Mouse (Mus musculus) testis, adult 2 months (tissue): ENCODE data around the gene Eif3f. TPM values are rescaled to one million over a fixed set of nuclear protein-coding genes. Genes with fewer than 3 reads are reported as not detected.
A peak's percentile ranks its signal among the peaks of the same experiment; 100 is the strongest.

Experiments
- H3K27ac ChIP-seq: fragments of 200-500 bp; 2 replicates; pipeline ENCODE4 v1.5.1; 2012; ENCODE audit warnings: low read depth, low read length; ENCODE audit not compliant: control insufficient read depth, insufficient read depth
- H3K27me3 ChIP-seq: fragments of 200-500 bp; 2 replicates; pipeline ENCODE4 v1.6.1; 2012; ENCODE audit warnings: mild to moderate bottlenecking, low read length, moderate library complexity; ENCODE audit not compliant: control insufficient read depth, insufficient read depth
- H3K36me3 ChIP-seq: fragments of 200-500 bp; 2 replicates; pipeline ENCODE4 v1.6.1; 2012; ENCODE audit warnings: mild to moderate bottlenecking, low read length; ENCODE audit not compliant: control insufficient read depth, insufficient read depth
- H3K4me1 ChIP-seq: fragments of 200-500 bp; 2 replicates; pipeline ENCODE4 v1.6.1; 2012; ENCODE audit warnings: low read length; ENCODE audit not compliant: control insufficient read depth, insufficient read depth
- H3K4me3 ChIP-seq: fragments of 200-500 bp; 2 replicates; pipeline ENCODE4 v1.5.1; 2012; ENCODE audit warnings: low read depth, mild to moderate bottlenecking, low read length, moderate library complexity, mixed read lengths; ENCODE audit not compliant: control insufficient read depth
- CTCF ChIP-seq: fragments of 200-500 bp; IDR thresholded peaks from 2 replicates; pipeline ENCODE4 v1.5.1; 2012; ENCODE audit warnings: low read depth, mild to moderate bottlenecking, inconsistent platforms, low read length, moderate library complexity; ENCODE audit not compliant: control insufficient read depth, insufficient read depth, insufficient replicate concordance
- POLR2A ChIP-seq: fragments of 200-500 bp; IDR thresholded peaks from 2 replicates; pipeline ENCODE4 v1.6.1; 2012; ENCODE audit warnings: low read depth, mild to moderate bottlenecking, inconsistent platforms, low read length, moderate library complexity; ENCODE audit not compliant: control insufficient read depth
- polyA plus RNA-seq: library from polyadenylated mRNA; depleted of rRNA; stranded (reverse); fragments of >200 nt; gene quantifications from 2 replicates; pipeline ENCODE4 v1.2.3, GENCODE M21; 2012; rRNA removed

Eif3f gene
- polyA plus RNA-seq = 54.7 and 70.9 TPM in 2 replicates

DNA sequence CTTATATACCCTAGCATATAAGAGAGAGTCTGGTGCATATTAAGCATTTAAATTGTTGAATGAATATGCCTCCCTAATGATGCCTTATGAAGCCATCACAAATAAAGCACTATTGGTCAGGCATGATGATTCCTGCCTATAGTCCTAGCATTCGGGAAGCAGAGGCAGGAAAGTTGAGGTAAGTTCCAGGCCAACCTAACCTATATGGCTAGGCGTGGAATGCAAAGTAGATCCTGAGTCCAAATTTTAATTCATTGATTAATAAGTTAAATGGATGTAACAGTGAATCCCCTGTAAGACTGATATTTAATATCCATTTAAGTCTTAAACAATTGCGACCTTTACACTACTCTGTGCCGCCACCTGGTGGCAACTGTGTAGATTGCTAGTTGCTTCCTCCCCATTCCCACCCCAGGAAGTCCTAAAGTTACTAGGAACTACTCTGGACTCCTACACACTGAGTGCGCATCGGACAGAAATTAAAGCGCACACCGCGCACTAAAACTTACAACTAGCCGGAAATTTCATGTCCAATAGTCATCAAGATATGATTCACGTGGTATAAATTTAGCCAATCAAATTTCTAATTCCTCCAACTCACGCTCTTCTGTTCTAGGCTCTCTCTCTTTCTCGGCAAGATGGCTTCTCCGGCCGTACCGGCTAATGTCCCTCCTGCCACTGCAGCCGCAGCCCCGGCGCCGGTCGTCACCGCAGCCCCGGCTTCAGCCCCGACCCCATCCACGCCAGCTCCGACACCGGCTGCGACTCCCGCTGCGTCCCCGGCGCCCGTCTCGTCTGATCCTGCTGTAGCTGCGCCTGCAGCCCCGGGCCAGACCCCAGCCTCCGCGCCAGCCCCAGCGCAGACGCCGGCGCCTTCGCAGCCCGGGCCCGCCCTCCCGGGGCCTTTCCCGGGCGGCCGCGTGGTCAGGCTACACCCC is at the start of gene Eif3f:
Eif3f (plus strand) TSS at position 624 of the 938 bp plus-strand sequence.
- TF ChIP-seq CTCF (peak; percentile 73; the same call in 1 of the 2 replicates), POLR2A (peak; percentile 74)
- peaks cover 4% of the 10 kb centered on the region for H3K4me1 ChIP-seq
- no peaks in the 10 kb centered on the region for H3K36me3 ChIP-seq
- H3K27me3 ChIP-seq = no peaks in the 10 kb centered on the region
- H3K27ac ChIP-seq = peak within 1 kb of the TSS; percentile 73
- peak within 1 kb of the TSS; percentile 98 for H3K4me3 ChIP-seq

DNA sequence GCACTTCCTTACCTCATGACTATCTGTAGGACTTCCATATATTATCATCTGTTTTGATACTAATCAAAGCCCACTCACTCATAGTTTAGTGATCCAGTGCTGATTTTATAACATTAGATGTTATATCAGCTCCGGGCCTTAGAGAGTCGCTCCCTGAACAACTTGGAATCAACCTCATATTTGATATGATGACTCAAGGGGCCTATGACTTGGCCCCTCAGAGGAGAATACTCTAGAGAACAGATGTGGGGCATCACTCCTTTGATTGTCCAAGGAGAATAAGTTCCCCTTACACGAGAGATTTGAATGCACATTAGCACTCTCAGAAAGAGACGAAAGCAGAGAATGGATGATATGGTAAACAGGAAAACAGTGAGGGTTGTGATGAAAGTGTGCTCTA is 49.3 kb upstream of the Eif3f start, which contains the start of gene Olfr518:
Olfr518 (minus strand) TSS at position 101 of the 400 bp plus-strand sequence.
- no peaks in the 10 kb centered on the region for H3K36me3 ChIP-seq
- no peak for TF ChIP-seq CTCF
- no peak for TF ChIP-seq POLR2A
- no peaks in the 10 kb centered on the region for H3K27me3 ChIP-seq
- H3K4me1 ChIP-seq = no peaks in the 10 kb centered on the region
- no peak within 1 kb of the TSS for H3K27ac ChIP-seq
- no peak within 1 kb of the TSS for H3K4me3 ChIP-seq

GRCm38 (mm10) chr7:108894320-108894719 is 39.9 kb upstream of the Eif3f start, which contains the start of gene Olfr519:
Gene Olfr519 (minus strand): TSS chr7:108894420.
- TF ChIP-seq CTCF (no peak), POLR2A (no peak)
- Histone ChIP-seq H3K4me3 (no peak within 1 kb of the TSS), H3K27ac (no peak within 1 kb of the TSS), H3K36me3 (no peaks in the 10 kb centered on the region), H3K4me1 (no peaks in the 10 kb centered on the region), H3K27me3 (no peaks in the 10 kb centered on the region)

DNA sequence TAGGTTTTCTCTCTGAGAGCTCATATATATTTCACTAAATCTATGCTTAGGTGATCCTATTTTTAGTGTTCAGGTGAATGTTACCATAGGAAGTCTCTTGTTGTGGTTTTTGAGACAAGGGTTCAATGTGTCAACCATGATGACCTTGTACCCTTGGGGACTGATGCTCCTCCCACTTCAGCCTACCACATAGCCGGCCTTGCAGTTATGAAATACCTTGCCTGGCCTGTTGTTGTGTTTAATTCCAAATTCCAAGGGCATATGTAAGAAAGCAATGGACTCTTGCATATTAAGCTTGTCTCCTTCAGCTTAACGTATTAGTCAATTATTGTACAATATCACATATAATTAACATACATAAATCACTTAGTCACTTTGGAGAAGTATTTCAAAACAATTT is 30.2 kb upstream of the Eif3f start:
- Histone ChIP-seq H3K36me3 (no peaks in the 10 kb centered on the region), H3K27ac (no peak overlapping the region)
- TF ChIP-seq CTCF = no peak
- TF ChIP-seq POLR2A = no peak

GRCm38 (mm10) chr7:108927043-108927442 is 7.2 kb upstream of the Eif3f start:
- H3K27me3 ChIP-seq = no peaks in the 10 kb centered on the region
- TF ChIP-seq POLR2A = no peak
- no peak for TF ChIP-seq CTCF
- H3K4me3 ChIP-seq = no peak overlapping the region

More for the DNA sequence above, 30.2 kb upstream of the Eif3f start:
- no peaks in the 10 kb centered on the region for H3K4me1 ChIP-seq
- no peak overlapping the region for H3K4me3 ChIP-seq
- H3K27me3 ChIP-seq = no peaks in the 10 kb centered on the region

GRCm38 (mm10) chr7:108928280-108929188 is 5.7 kb upstream of the Eif3f start:
- no peak overlapping the region for H3K4me3 ChIP-seq
- no peaks in the 10 kb centered on the region for H3K27me3 ChIP-seq
- no peak for TF ChIP-seq CTCF
- TF ChIP-seq POLR2A = no peak
- H3K4me1 ChIP-seq = peaks cover 3% of the 10 kb centered on the region; the same call in 1 of the 2 replicates
- H3K36me3 ChIP-seq = no peaks in the 10 kb centered on the region
- no peak overlapping the region for H3K27ac ChIP-seq

More at GRCm38 (mm10) chr7:108927043-108927442, 7.2 kb upstream of the Eif3f start:
- Histone ChIP-seq H3K27ac (no peak overlapping the region), H3K36me3 (no peaks in the 10 kb centered on the region), H3K4me1 (peaks cover 3% of the 10 kb centered on the region; the same call in 1 of the 2 replicates)

- no peak within 1 kb of the TSS for H3K4me3 ChIP-seq
- H3K4me1 ChIP-seq = peaks cover 3% of the 10 kb centered on the region; the same call in 1 of the 2 replicates
- no peaks in the 10 kb centered on the region for H3K27me3 ChIP-seq
- TF ChIP-seq CTCF = no peak
- no peak within 1 kb of the TSS for H3K27ac ChIP-seq
- H3K36me3 ChIP-seq = no peaks in the 10 kb centered on the region
These were observed 4.4 kb upstream of the Eif3f start, which contains the start of gene Nlrp10 for GRCm38 (mm10) chr7:108929726-108930393. Gene Nlrp10 (minus strand): TSS chr7:108930178.
